Mouse (Mus musculus): ENCODE data around the gene Fam136a.

DNA sequence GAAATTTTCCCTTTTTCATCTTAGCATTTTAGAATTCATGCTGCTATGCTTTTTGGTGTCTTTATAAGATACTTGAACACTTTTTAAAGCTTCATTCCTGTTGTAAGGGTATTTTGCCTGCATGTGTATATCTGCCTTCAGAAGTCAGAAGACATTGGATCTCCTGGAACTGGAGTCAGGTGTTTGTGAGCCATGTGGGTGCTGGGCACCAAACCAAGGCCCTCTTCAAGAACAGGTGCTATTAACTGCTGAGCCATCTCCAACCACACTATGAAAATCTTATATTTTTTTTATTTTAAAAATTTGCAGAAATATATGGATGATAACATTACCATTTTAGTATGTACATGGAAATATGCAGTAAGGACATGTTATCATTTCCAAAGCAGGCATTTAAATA lies 40.9 kb downstream of the Fam136a start:
- TF ChIP-seq CTCF (conservative IDR thresholded peaks at IDR 0.05; ENCODE audit: low read length) (no peak), POU5F1 (IDR thresholded peaks at IDR 0.05; ENCODE audit: borderline replicate concordance, low read length) (no peak), NANOG (IDR thresholded peaks at IDR 0.05; ENCODE audit: borderline replicate concordance, low read length) (no peak)

Data from E14TG2a.4 (cell line).